Mouse (Mus musculus) adrenal gland, postnatal 36 days (tissue): ENCODE results near the gene Med4. TPM values are rescaled to one million over a fixed set of nuclear protein-coding genes. Genes with fewer than 3 reads are reported as not detected.

Experiments
- total RNA-seq, 2 experiments: library from RNA; stranded (reverse); gene quantifications; 2 replicates each; pipeline ENCODE4 v1.2.3; 2021

Med4 gene
- total RNA-seq, 2 experiments from 2014 or later, result 22.9 to 24.7 TPM

Other genes with a start within 250 kb of the Med4 start
- gene Rb1, start 184.2 kb upstream of the Med4 start, total RNA-seq, result 10 to 100 TPM; 20.4 to 21.6 TPM
- 1,000 to 10,000 TPM in 1 of 2 experiments, 100 to 1,000 TPM in 1; 995 to 1,086 TPM for gene Itm2b, start 124.7 kb upstream of the Med4 start, total RNA-seq
- gene Sucla2, start 15.3 kb downstream of the Med4 start, total RNA-seq, result 100 to 1,000 TPM; 346 to 377 TPM
- gene Nudt15, start 38.2 kb downstream of the Med4 start, total RNA-seq, result 1 to 10 TPM; 7.6 to 7.8 TPM
- gene Gm21750, start 151.2 kb downstream of the Med4 start, total RNA-seq, result not detected